Mouse (Mus musculus) splenic B cell, adult 2 months (primary cell): ENCODE results near the gene 9530053A07Rik.

Experiments used
- DNase-seq: peaks from one replicate; pipeline ENCODE4 v3.0.0-alpha.2; 2011; ENCODE audit warnings: low read depth, low spot score
- H3K27me3 ChIP-seq: 2 replicates; pipeline ENCODE4 v1.6.1; 2012; ENCODE audit warnings: mild to moderate bottlenecking, low read length, moderate library complexity, mixed read lengths; ENCODE audit not compliant: control insufficient read depth, poor library complexity, insufficient read depth, severe bottlenecking
- H3K36me3 ChIP-seq: 2 replicates; pipeline ENCODE4 v1.6.1; 2012; ENCODE audit warnings: mild to moderate bottlenecking, low read length, moderate library complexity, mixed read lengths; ENCODE audit not compliant: control insufficient read depth, poor library complexity, insufficient read depth, severe bottlenecking

The 9530053A07Rik gene

GRCm38 (mm10) chr7:28191489-28191888, 62.2 kb downstream of the 9530053A07Rik start:
- no peaks in the 10 kb centered on the region; the same call in 1 of the 2 replicates for H3K36me3 ChIP-seq
- H3K27me3 ChIP-seq, result no peaks in the 10 kb centered on the region
- DNase-seq, result no peak

GRCm38 (mm10) chr7:28191903-28192302, 62.6 kb downstream of the 9530053A07Rik start:
- peak; percentile 47 for DNase-seq
- H3K36me3 ChIP-seq, result no peaks in the 10 kb centered on the region; the same call in 1 of the 2 replicates

GRCm38 (mm10) chr7:28195414-28196098, 66.3 kb downstream of the 9530053A07Rik start:
- Histone ChIP-seq H3K27me3 (no peaks in the 10 kb centered on the region), H3K36me3 (no peaks in the 10 kb centered on the region)
- no peak for DNase-seq

More at GRCm38 (mm10) chr7:28191903-28192302, 62.6 kb downstream of the 9530053A07Rik start:
- no peaks in the 10 kb centered on the region for H3K27me3 ChIP-seq

GRCm38 (mm10) chr7:28196528-28196927, 67.3 kb downstream of the 9530053A07Rik start:
- no peaks in the 10 kb centered on the region for H3K27me3 ChIP-seq
- no peaks in the 10 kb centered on the region for H3K36me3 ChIP-seq
- no peak for DNase-seq

GRCm38 (mm10) chr7:28199054-28199453, 69.8 kb downstream of the 9530053A07Rik start:
- Histone ChIP-seq H3K36me3 (no peaks in the 10 kb centered on the region), H3K27me3 (no peaks in the 10 kb centered on the region; the same call in 1 of the 2 replicates)
- DNase-seq, result no peak

GRCm38 (mm10) chr7:28203207-28204108, 74.2 kb downstream of the 9530053A07Rik start:
- DNase-seq, result no peak
- no peaks in the 10 kb centered on the region; the same call in 1 of the 2 replicates for H3K27me3 ChIP-seq

GRCm38 (mm10) chr7:28206044-28206600, 76.9 kb downstream of the 9530053A07Rik start:
- Histone ChIP-seq H3K27me3 (no peaks in the 10 kb centered on the region; the same call in 1 of the 2 replicates), H3K36me3 (no peaks in the 10 kb centered on the region)
- no peak for DNase-seq

More at GRCm38 (mm10) chr7:28203207-28204108, 74.2 kb downstream of the 9530053A07Rik start:
- no peaks in the 10 kb centered on the region for H3K36me3 ChIP-seq

- no peak for DNase-seq
- Histone ChIP-seq H3K36me3 (no peaks in the 10 kb centered on the region), H3K27me3 (no peaks in the 10 kb centered on the region)
Observed at GRCm38 (mm10) chr7:28208396-28208987, 79.2 kb downstream of the 9530053A07Rik start.

- H3K36me3 ChIP-seq, result no peaks in the 10 kb centered on the region
- DNase-seq, result peak; percentile 84
Observed at GRCm38 (mm10) chr7:28208988-28209508, 79.8 kb downstream of the 9530053A07Rik start.

GRCm38 (mm10) chr7:28210731-28211130, 81.5 kb downstream of the 9530053A07Rik start:
- H3K27me3 ChIP-seq, result no peaks in the 10 kb centered on the region
- H3K36me3 ChIP-seq, result no peaks in the 10 kb centered on the region
- DNase-seq, result no peak

More at GRCm38 (mm10) chr7:28208988-28209508, 79.8 kb downstream of the 9530053A07Rik start:
- no peaks in the 10 kb centered on the region for H3K27me3 ChIP-seq

GRCm38 (mm10) chr7:28214142-28214541, 84.9 kb downstream of the 9530053A07Rik start:
- Histone ChIP-seq H3K27me3 (no peaks in the 10 kb centered on the region), H3K36me3 (no peaks in the 10 kb centered on the region)
- peak; percentile 66 for DNase-seq
